Mouse (Mus musculus): ENCODE measurements around the gene Btnl10. TPM values are rescaled to one million over a fixed set of nuclear protein-coding genes. Genes with fewer than 3 reads are reported as not detected.
A peak's percentile ranks its signal among the peaks of the same experiment; 100 is the strongest.

Gene Btnl10
- polyA plus RNA-seq, 2 experiments = 0.05 TPM; not detected in 1

GRCm38 (mm10) chr11:58929641-58930040, 11.9 kb downstream of the Btnl10 start:
- H3K4me2 ChIP-seq (replicated peaks; ENCODE audit: low read depth, low read length, severe bottlenecking) = no peak overlapping the region
- H3K36me3 ChIP-seq (ENCODE audit: control insufficient read depth, insufficient read depth, low read length) = peaks cover 40% of the 10 kb centered on the region
- no peak for ATAC-seq (ENCODE audit: low FRiP score, low read depth)
- H3K4me3 ChIP-seq (replicated peaks; ENCODE audit: low read length) = no peak overlapping the region
- H3K27me3 ChIP-seq (ENCODE audit: control insufficient read depth, insufficient read depth, low read length) = no peaks in the 10 kb centered on the region
- no peak overlapping the region for H3K27ac ChIP-seq (replicated peaks; ENCODE audit: low read depth, low read length)
- H3K4me1 ChIP-seq (ENCODE audit: control insufficient read depth, insufficient read depth, low read length) = no peaks in the 10 kb centered on the region
- no peaks in the 10 kb centered on the region for H3K9me3 ChIP-seq (ENCODE audit: control insufficient read depth, low read length)
- DNase-seq (ENCODE audit: low spot score) = no peak
- 38% methylated on average over 3 of the region's 3 CpGs for WGBS
- TF ChIP-seq POLR2A (IDR thresholded peaks at IDR 0.05; ENCODE audit: borderline replicate concordance, extremely low read depth, insufficient read depth, insufficient read length) = no peak
- H3K9ac ChIP-seq (ENCODE audit: low read depth, low read length, severe bottlenecking) = no peak overlapping the region

- Histone ChIP-seq H3K9ac (ENCODE audit: low read depth, low read length, severe bottlenecking) (no peak overlapping the region), H3K4me2 (replicated peaks; ENCODE audit: low read depth, low read length, severe bottlenecking) (no peak overlapping the region), H3K4me1 (ENCODE audit: control insufficient read depth, insufficient read depth, low read length) (no peaks in the 10 kb centered on the region), H3K27me3 (ENCODE audit: control insufficient read depth, insufficient read depth, low read length) (no peaks in the 10 kb centered on the region), H3K9me3 (ENCODE audit: control insufficient read depth, low read length) (no peaks in the 10 kb centered on the region), H3K36me3 (ENCODE audit: control insufficient read depth, insufficient read depth, low read length) (peaks cover 44% of the 10 kb centered on the region), H3K27ac (replicated peaks; ENCODE audit: low read depth, low read length) (no peak overlapping the region), H3K4me3 (replicated peaks; ENCODE audit: low read length) (no peak overlapping the region)
- 89% methylated on average over 3 of the region's 3 CpGs for WGBS
- TF ChIP-seq POLR2A (IDR thresholded peaks at IDR 0.05; ENCODE audit: borderline replicate concordance, extremely low read depth, insufficient read depth, insufficient read length) = no peak
- ATAC-seq (ENCODE audit: low FRiP score, low read depth) = no peak
- no peak for DNase-seq (ENCODE audit: low spot score)
Measured at GRCm38 (mm10) chr11:58930254-58930653, 12.5 kb downstream of the Btnl10 start.

GRCm38 (mm10) chr11:58931576-58931975, 13.9 kb downstream of the Btnl10 start:
- Histone ChIP-seq H3K27ac (replicated peaks; ENCODE audit: low read depth, low read length) (no peak overlapping the region), H3K9me3 (ENCODE audit: control insufficient read depth, low read length) (no peaks in the 10 kb centered on the region), H3K4me3 (replicated peaks; ENCODE audit: low read length) (no peak overlapping the region), H3K36me3 (ENCODE audit: control insufficient read depth, insufficient read depth, low read length) (peaks cover 56% of the 10 kb centered on the region), H3K9ac (ENCODE audit: low read depth, low read length, severe bottlenecking) (no peak overlapping the region), H3K4me2 (replicated peaks; ENCODE audit: low read depth, low read length, severe bottlenecking) (no peak overlapping the region), H3K4me1 (ENCODE audit: control insufficient read depth, insufficient read depth, low read length) (no peaks in the 10 kb centered on the region), H3K27me3 (ENCODE audit: control insufficient read depth, insufficient read depth, low read length) (no peaks in the 10 kb centered on the region)
- ATAC-seq (ENCODE audit: low FRiP score, low read depth) (no peak), DNase-seq (ENCODE audit: low spot score) (no peak)
- TF ChIP-seq POLR2A (IDR thresholded peaks at IDR 0.05; ENCODE audit: borderline replicate concordance, extremely low read depth, insufficient read depth, insufficient read length) = no peak
- 77% methylated on average over 4 of the region's 4 CpGs for WGBS

GRCm38 (mm10) chr11:58937909-58938308, 20.2 kb downstream of the Btnl10 start:
- Histone ChIP-seq H3K4me2 (replicated peaks; ENCODE audit: low read depth, low read length, severe bottlenecking) (peak overlapping the region; percentile 70), H3K9ac (ENCODE audit: low read depth, low read length, severe bottlenecking) (peak overlapping the region; percentile 94), H3K36me3 (ENCODE audit: control insufficient read depth, insufficient read depth, low read length) (peaks cover 41% of the 10 kb centered on the region), H3K27ac (replicated peaks; ENCODE audit: low read depth, low read length) (no peak overlapping the region), H3K4me1 (ENCODE audit: control insufficient read depth, insufficient read depth, low read length) (peaks cover 12% of the 10 kb centered on the region), H3K4me3 (replicated peaks; ENCODE audit: low read length) (peak overlapping the region; percentile 84), H3K9me3 (ENCODE audit: control insufficient read depth, low read length) (no peaks in the 10 kb centered on the region), H3K27me3 (ENCODE audit: control insufficient read depth, insufficient read depth, low read length) (no peaks in the 10 kb centered on the region)
- WGBS = under 1% methylated on average over 13 of the region's 13 CpGs
- TF ChIP-seq POLR2A (IDR thresholded peaks at IDR 0.05; ENCODE audit: borderline replicate concordance, extremely low read depth, insufficient read depth, insufficient read length) = no peak
- ATAC-seq (ENCODE audit: low FRiP score, low read depth) (no peak), DNase-seq (ENCODE audit: low spot score) (no peak)

GRCm38 (mm10) chr11:58938322-58939087, 20.8 kb downstream of the Btnl10 start, which contains the start of gene Rnf187:
Gene Rnf187 (minus strand): TSS chr11:58938916.
- TF ChIP-seq POLR2A (IDR thresholded peaks at IDR 0.05; ENCODE audit: borderline replicate concordance, extremely low read depth, insufficient read depth, insufficient read length) = 0 out of 2 replicates have a peak, but pooled peaks have one; percentile 61
- no peaks in the 10 kb centered on the region for H3K27me3 ChIP-seq (ENCODE audit: control insufficient read depth, insufficient read depth, low read length)
- DNase-seq (ENCODE audit: low spot score) (peak; percentile 92), ATAC-seq (ENCODE audit: low FRiP score, low read depth) (peak; percentile 98)
- H3K27ac ChIP-seq (replicated peaks; ENCODE audit: low read depth, low read length) = peak within 1 kb of the TSS; percentile 78
- peaks cover 12% of the 10 kb centered on the region for H3K4me1 ChIP-seq (ENCODE audit: control insufficient read depth, insufficient read depth, low read length)
- under 1% methylated on average over 59 of the region's 95 CpGs for WGBS
- peaks cover 35% of the 10 kb centered on the region for H3K36me3 ChIP-seq (ENCODE audit: control insufficient read depth, insufficient read depth, low read length)
- H3K9ac ChIP-seq (ENCODE audit: low read depth, low read length, severe bottlenecking) = peak within 1 kb of the TSS; percentile 94
- H3K4me2 ChIP-seq (replicated peaks; ENCODE audit: low read depth, low read length, severe bottlenecking) = peak within 1 kb of the TSS; percentile 70
- no peaks in the 10 kb centered on the region for H3K9me3 ChIP-seq (ENCODE audit: control insufficient read depth, low read length)
- peak within 1 kb of the TSS; percentile 84 for H3K4me3 ChIP-seq (replicated peaks; ENCODE audit: low read length)

Data from limb, embryonic 14.5 days (tissue).